ENCODE assay signal across 22 mouse cellular contexts in the genomic region with DNA sequence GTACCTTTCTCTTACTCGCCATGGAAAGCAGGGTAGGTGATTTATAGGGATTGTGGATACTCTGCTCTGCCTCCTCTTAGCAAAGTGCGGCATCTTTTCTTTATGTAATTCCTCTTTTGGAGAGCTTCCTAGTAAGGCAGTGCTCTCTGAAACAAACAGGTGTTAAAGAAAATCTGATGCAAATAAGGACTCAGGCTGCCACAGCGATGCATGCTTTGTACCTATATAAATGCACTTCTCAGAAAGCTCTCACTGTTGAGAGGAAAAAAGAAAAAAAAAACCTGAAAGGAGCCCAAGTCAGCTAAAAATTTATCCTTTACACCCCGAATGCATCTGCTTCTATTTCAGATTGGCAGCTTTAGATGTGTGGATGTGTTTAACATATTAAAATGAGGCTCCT.
DNase-seq lines count a peak whose midpoint lies in the region; ATAC-seq lines count a peak whose summit lies in the region.
"Had no signal": no experiment of that assay in that cellular context is flagged by ENCODE, and none has a peak within 500 bp of the region (broad histone marks: within the 10 kb centered on the region; RNA-seq: fewer than 3 reads in every experiment).

No protein-coding gene starts in this region.

- H3K4me1 ChIP-seq in midbrain, embryonic 13.5 days (replicated peaks) = no peaks in the 10 kb centered on the region
- H3K4me1 ChIP-seq: embryonic facial prominence, embryonic 15.5 days; heart, embryonic 15.5 days; hindbrain, embryonic 13.5 days had no signal

- no peak for ATAC-seq in midbrain, embryonic 13.5 days
- ATAC-seq: forebrain, embryonic 15.5 days; hindbrain, postnatal 0 days had no signal

- WGBS in midbrain, embryonic 13.5 days = 80% methylated on average over 4 of the region's 4 CpGs

- no peak overlapping the region for H3K4me2 ChIP-seq in midbrain, embryonic 13.5 days (replicated peaks)
- H3K4me2 ChIP-seq: embryonic facial prominence, embryonic 15.5 days; forebrain, embryonic 15.5 days; heart, embryonic 11.5 days; heart, embryonic 15.5 days; hindbrain, embryonic 13.5 days had no signal

- no peaks in the 10 kb centered on the region for H3K36me3 ChIP-seq in midbrain, embryonic 13.5 days
- H3K36me3 ChIP-seq: embryonic facial prominence, embryonic 15.5 days; forebrain, embryonic 15.5 days; heart, embryonic 15.5 days; hindbrain, embryonic 13.5 days had no signal

- DNase-seq in layer of hippocampus, adult 11-12 months (ENCODE audit: low spot score) = peak; percentile 8
- no peak for DNase-seq in layer of hippocampus, adult 9-10 months (ENCODE audit: low spot score)
- DNase-seq in right cerebral cortex, postnatal 36 days (ENCODE audit: low spot score in 2 of 2) = peak; percentile 20 to 54
- no peak for DNase-seq in right cerebral cortex, adult 2 months (ENCODE audit: low spot score in 2 of 2)
- peak; percentile 47 to 58 for DNase-seq in left cerebral cortex, adult 9 months (ENCODE audit: low spot score in 2 of 2)
- no peak for DNase-seq in urinary bladder, postnatal 4 days (ENCODE audit: low spot score in 2 of 2)
- DNase-seq: adrenal gland, adult 2 months; adrenal gland, postnatal 25 days; cerebellum, adult 2 months; cerebellum, postnatal 10 days; embryo, embryonic 11 days; gastrocnemius, postnatal 10 days; heart, adult 18-20 months; heart, postnatal 14 days had no signal

- H3K27me3 ChIP-seq in midbrain, embryonic 13.5 days = no peaks in the 10 kb centered on the region
- H3K27me3 ChIP-seq: embryonic facial prominence, embryonic 15.5 days; forebrain, embryonic 15.5 days; heart, embryonic 15.5 days; hindbrain, embryonic 13.5 days had no signal

- no peaks in the 10 kb centered on the region for H3K9me3 ChIP-seq in midbrain, embryonic 13.5 days
- H3K9me3 ChIP-seq: embryonic facial prominence, embryonic 15.5 days; forebrain, embryonic 15.5 days; heart, embryonic 15.5 days; hindbrain, embryonic 13.5 days had no signal

- no peak overlapping the region for H3K27ac ChIP-seq in midbrain, embryonic 13.5 days
- H3K27ac ChIP-seq: embryonic facial prominence, embryonic 15.5 days; forebrain, embryonic 15.5 days; heart, embryonic 15.5 days; hindbrain, embryonic 13.5 days; hindbrain, postnatal 0 days had no signal

- H3K4me3 ChIP-seq in midbrain, embryonic 13.5 days (replicated peaks) = no peak overlapping the region
- H3K4me3 ChIP-seq: embryonic facial prominence, embryonic 15.5 days; erythroblast, embryonic 14.5 days; forebrain, embryonic 15.5 days; heart, embryonic 15.5 days; hindbrain, embryonic 13.5 days had no signal

- H3K9ac ChIP-seq in midbrain, embryonic 13.5 days (replicated peaks) = no peak overlapping the region
- H3K9ac ChIP-seq: embryonic facial prominence, embryonic 15.5 days; forebrain, embryonic 15.5 days; heart, embryonic 15.5 days; hindbrain, embryonic 13.5 days had no signal

Comparison
In these comparisons a context has a peak if more than half of its experiments do, and no peak if none do; other contexts are left out.
1. DNase-seq: peak in layer of hippocampus, adult 11-12 months (single experiment), right cerebral cortex, postnatal 36 days (2 of 2) and left cerebral cortex, adult 9 months (2 of 2); none in layer of hippocampus, adult 9-10 months (single experiment), right cerebral cortex, adult 2 months (0 of 2) and urinary bladder, postnatal 4 days (0 of 2).